Mouse (Mus musculus) hindbrain, embryonic 16.5 days (tissue): Measurements from ENCODE around the gene Usp29. TPM values are rescaled to one million over a fixed set of nuclear protein-coding genes. Genes with fewer than 3 reads are reported as not detected.
"Not testable (repeated sequence)": the region's sequence is repeated elsewhere in the genome, so short reads cannot be mapped to it uniquely, and the experiment has no call there.

Experiments used
- ATAC-seq: fragments of 200-750 bp; cut with Nextera tagmentation; 2 replicates; pipeline ENCODE4 v1.8.0; 2017; ENCODE audit warnings: moderate TSS enrichment, moderate library complexity
- H3K27ac ChIP-seq: fragments of 300-500 bp; sonication (generic); 2 replicates; pipeline ENCODE4 v1.5.1; 2014; ENCODE audit warnings: low read depth, mild to moderate bottlenecking, control low read depth, low read length, moderate library complexity
- H3K27me3 ChIP-seq: fragments of 300-500 bp; sonication (generic); replicated peaks from 2 replicates; pipeline ENCODE4 v1.6.1; 2014; ENCODE audit warnings: low read length; ENCODE audit not compliant: control insufficient read depth, insufficient read depth
- H3K36me3 ChIP-seq: fragments of 300-500 bp; sonication (generic); 2 replicates; pipeline ENCODE4 v1.6.1; 2014; ENCODE audit warnings: mild to moderate bottlenecking, low read length, moderate library complexity, mixed read lengths; ENCODE audit not compliant: control insufficient read depth, insufficient read depth
- H3K4me1 ChIP-seq: fragments of 300-500 bp; sonication (generic); 2 replicates; pipeline ENCODE4 v1.6.1; 2014; ENCODE audit warnings: low read depth, low read length; ENCODE audit not compliant: control insufficient read depth, insufficient read depth
- H3K4me2 ChIP-seq: fragments of 300-500 bp; sonication (generic); 2 replicates; pipeline ENCODE4 v1.6.1; 2014; ENCODE audit warnings: mild to moderate bottlenecking, low read length, control low read depth, moderate library complexity
- H3K4me3 ChIP-seq: fragments of 300-500 bp; sonication (generic); 2 replicates; pipeline ENCODE4 v1.5.1; 2014; ENCODE audit warnings: mild to moderate bottlenecking, low read length, control low read depth, moderate library complexity
- H3K9ac ChIP-seq: fragments of 300-500 bp; sonication (generic); 2 replicates; pipeline ENCODE4 v1.6.1; 2014; ENCODE audit warnings: low read depth, mild to moderate bottlenecking, control low read depth, low read length, moderate library complexity
- H3K9me3 ChIP-seq: fragments of 300-500 bp; sonication (generic); 2 replicates; pipeline ENCODE4 v1.6.1; 2014; ENCODE audit warnings: mild to moderate bottlenecking, low read length, moderate library complexity; ENCODE audit not compliant: control insufficient read depth
- WGBS: fragments of 180-500 bp; shearing (Covaris S2); extraction: QIAGEN DNeasy Blood & Tissue Kit; methylation state at CpG from one replicate; pipeline ENCODE4 v1.1.7; 2014; 5-methylcytosine and 5-hydroxymethylcytosine counted together
- polyA plus RNA-seq: library from polyadenylated mRNA; unstranded; fragments of >200 nt; fragmentation: Nextera tagmentation; extraction: Ambion mirVana; gene quantifications from 2 replicates; pipeline ENCODE4 v1.2.1, GENCODE M21; 2015

Gene Usp29
- polyA plus RNA-seq, 1 experiment from 2014 or later, result 31.3 TPM

- peak; percentile 43 for ATAC-seq
- Histone ChIP-seq H3K4me3 (no peak overlapping the region), H3K27me3 (no peaks in the 10 kb centered on the region), H3K27ac (peak overlapping the region; percentile 61), H3K9me3 (no peaks in the 10 kb centered on the region), H3K36me3 (no peaks in the 10 kb centered on the region), H3K4me1 (peaks cover 11% of the 10 kb centered on the region), H3K9ac (0 out of 2 replicates have a peak overlapping the region, but pooled peaks have one; percentile 11), H3K4me2 (no peak overlapping the region)
- 87% methylated on average over 1 of the region's 1 CpGs for WGBS
Measured at GRCm38 (mm10) chr7:6919131-6919870, 188.9 kb downstream of the Usp29 start.

- H3K4me2 ChIP-seq, result no peak overlapping the region
- peak; percentile 82 for ATAC-seq
- peaks cover 4% of the 10 kb centered on the region; the same call in 1 of the 2 replicates for H3K4me1 ChIP-seq
- no peak overlapping the region for H3K27ac ChIP-seq
- WGBS, result 81% methylated on average over 3 of the region's 3 CpGs
- no peaks in the 10 kb centered on the region for H3K36me3 ChIP-seq
- H3K9me3 ChIP-seq, result no peaks in the 10 kb centered on the region
- no peak overlapping the region for H3K4me3 ChIP-seq
- H3K27me3 ChIP-seq, result no peaks in the 10 kb centered on the region
- no peak overlapping the region for H3K9ac ChIP-seq
Measured at GRCm38 (mm10) chr7:6923515-6923914, 193.1 kb downstream of the Usp29 start.

- H3K4me2 ChIP-seq, result no peak overlapping the region
- peak; percentile 17; the same call in 1 of the 2 replicates for ATAC-seq
- H3K27ac ChIP-seq, result peak overlapping the region; percentile 39; the same call in 1 of the 2 replicates
- no peaks in the 10 kb centered on the region for H3K4me1 ChIP-seq
- H3K9me3 ChIP-seq, result no peaks in the 10 kb centered on the region
- H3K27me3 ChIP-seq, result no peaks in the 10 kb centered on the region
- H3K4me3 ChIP-seq, result no peak overlapping the region
- H3K36me3 ChIP-seq, result no peaks in the 10 kb centered on the region
- no peak overlapping the region for H3K9ac ChIP-seq
- 44% methylated on average over 7 of the region's 7 CpGs for WGBS
Measured at GRCm38 (mm10) chr7:6925926-6926730, 195.8 kb downstream of the Usp29 start.

- 30% methylated on average over 4 of the region's 4 CpGs for WGBS
- no peak overlapping the region for H3K4me2 ChIP-seq
- H3K27ac ChIP-seq, result peak overlapping the region; percentile 39; the same call in 1 of the 2 replicates
- no peak for ATAC-seq
- no peak overlapping the region for H3K4me3 ChIP-seq
- H3K9me3 ChIP-seq, result no peaks in the 10 kb centered on the region
- H3K4me1 ChIP-seq, result no peaks in the 10 kb centered on the region
- no peak overlapping the region for H3K9ac ChIP-seq
- no peaks in the 10 kb centered on the region for H3K27me3 ChIP-seq
- H3K36me3 ChIP-seq, result no peaks in the 10 kb centered on the region
Measured at GRCm38 (mm10) chr7:6926731-6926995, 196.3 kb downstream of the Usp29 start.

GRCm38 (mm10) chr7:6929286-6929685 is 198.9 kb downstream of the Usp29 start:
- H3K4me3 ChIP-seq, result no peak overlapping the region

GRCm38 (mm10) chr7:6934741-6935140 is 204.4 kb downstream of the Usp29 start:
- no peak for ATAC-seq
- H3K27ac ChIP-seq, result no peak overlapping the region
- 74% methylated on average over 5 of the region's 5 CpGs for WGBS

More at GRCm38 (mm10) chr7:6929286-6929685, 198.9 kb downstream of the Usp29 start:
- H3K36me3 ChIP-seq, result no peaks in the 10 kb centered on the region
- no peak overlapping the region for H3K9ac ChIP-seq
- H3K27me3 ChIP-seq, result no peaks in the 10 kb centered on the region
- H3K27ac ChIP-seq, result no peak overlapping the region
- no peak overlapping the region for H3K4me2 ChIP-seq
- WGBS, result 68% methylated on average over 2 of the region's 2 CpGs
- no peaks in the 10 kb centered on the region for H3K9me3 ChIP-seq
- ATAC-seq, result no peak
- no peaks in the 10 kb centered on the region for H3K4me1 ChIP-seq

GRCm38 (mm10) chr7:6937040-6937439 is 206.7 kb downstream of the Usp29 start:
- peak overlapping the region; percentile 39; the same call in 1 of the 2 replicates for H3K27ac ChIP-seq
- no peak overlapping the region for H3K4me3 ChIP-seq
- H3K9ac ChIP-seq, result no peak overlapping the region

More at GRCm38 (mm10) chr7:6934741-6935140, 204.4 kb downstream of the Usp29 start:
- H3K9ac ChIP-seq, result no peak overlapping the region
- H3K27me3 ChIP-seq, result no peaks in the 10 kb centered on the region
- peaks cover 4% of the 10 kb centered on the region for H3K36me3 ChIP-seq
- H3K9me3 ChIP-seq, result no peaks in the 10 kb centered on the region
- no peak overlapping the region for H3K4me3 ChIP-seq
- H3K4me1 ChIP-seq, result peaks cover 2% of the 10 kb centered on the region; the same call in 1 of the 2 replicates
- H3K4me2 ChIP-seq, result no peak overlapping the region

GRCm38 (mm10) chr7:6940761-6941231 is 210.4 kb downstream of the Usp29 start:
- Histone ChIP-seq H3K4me1 (peaks cover 2% of the 10 kb centered on the region; the same call in 1 of the 2 replicates), H3K9me3 (no peaks in the 10 kb centered on the region), H3K9ac (no peak overlapping the region), H3K27me3 (no peaks in the 10 kb centered on the region), H3K4me3 (peak overlapping the region; percentile 22; the same call in 1 of the 2 replicates), H3K4me2 (peak overlapping the region; percentile 48), H3K36me3 (peaks cover 4% of the 10 kb centered on the region), H3K27ac (no peak overlapping the region)
- 24% methylated on average over 16 of the region's 16 CpGs for whole genome bisulfite sequencing
- ATAC-seq, result peak; percentile 78

More at GRCm38 (mm10) chr7:6937040-6937439, 206.7 kb downstream of the Usp29 start:
- Histone ChIP-seq H3K36me3 (peaks cover 4% of the 10 kb centered on the region), H3K9me3 (no peaks in the 10 kb centered on the region), H3K4me2 (no peak overlapping the region), H3K4me1 (peaks cover 2% of the 10 kb centered on the region; the same call in 1 of the 2 replicates), H3K27me3 (no peaks in the 10 kb centered on the region)
- peak; percentile 74 for ATAC-seq
- WGBS, result 36% methylated on average over 11 of the region's 11 CpGs

- H3K9me3 ChIP-seq, H3K4me2 ChIP-seq, H3K4me1 ChIP-seq, H3K36me3 ChIP-seq, H3K9ac ChIP-seq, ATAC-seq, H3K27me3 ChIP-seq, H3K4me3 ChIP-seq, H3K27ac ChIP-seq: not testable (repeated sequence)
- WGBS, result 94% methylated on average over 18 of the region's 20 CpGs
Measured at GRCm38 (mm10) chr7:6948061-6948460, 217.7 kb downstream of the Usp29 start.
